Mouse (Mus musculus) telencephalon, adult 2 months (tissue): ENCODE data around the gene Tnfsf4.

ENCODE experiments used
- DNase-seq: peaks from one replicate; pipeline ENCODE4 v3.0.0-alpha.2; 2011; ENCODE audit warnings: low read depth, low spot score

Gene Tnfsf4

DNA sequence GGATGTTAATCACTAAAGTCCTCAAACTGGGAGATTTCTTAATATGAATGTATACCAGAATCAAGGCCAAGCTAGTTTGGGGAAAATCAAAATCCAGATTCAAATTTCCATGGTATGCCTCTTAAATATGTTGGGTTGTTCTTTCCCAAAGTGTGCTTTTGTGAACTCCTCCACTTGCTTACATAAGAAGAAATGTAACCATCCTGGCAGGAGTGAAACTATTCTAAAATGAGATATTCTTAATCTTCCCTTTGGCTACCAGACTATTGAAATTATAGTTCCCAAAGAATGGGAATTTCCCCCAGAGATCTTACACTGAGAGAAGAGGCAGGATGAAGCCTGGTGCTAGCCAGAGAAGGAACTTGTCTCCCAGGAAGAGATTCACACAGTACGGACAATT lies 57.0 kb downstream of the Tnfsf4 start:
- DNase-seq, result no peak

DNA sequence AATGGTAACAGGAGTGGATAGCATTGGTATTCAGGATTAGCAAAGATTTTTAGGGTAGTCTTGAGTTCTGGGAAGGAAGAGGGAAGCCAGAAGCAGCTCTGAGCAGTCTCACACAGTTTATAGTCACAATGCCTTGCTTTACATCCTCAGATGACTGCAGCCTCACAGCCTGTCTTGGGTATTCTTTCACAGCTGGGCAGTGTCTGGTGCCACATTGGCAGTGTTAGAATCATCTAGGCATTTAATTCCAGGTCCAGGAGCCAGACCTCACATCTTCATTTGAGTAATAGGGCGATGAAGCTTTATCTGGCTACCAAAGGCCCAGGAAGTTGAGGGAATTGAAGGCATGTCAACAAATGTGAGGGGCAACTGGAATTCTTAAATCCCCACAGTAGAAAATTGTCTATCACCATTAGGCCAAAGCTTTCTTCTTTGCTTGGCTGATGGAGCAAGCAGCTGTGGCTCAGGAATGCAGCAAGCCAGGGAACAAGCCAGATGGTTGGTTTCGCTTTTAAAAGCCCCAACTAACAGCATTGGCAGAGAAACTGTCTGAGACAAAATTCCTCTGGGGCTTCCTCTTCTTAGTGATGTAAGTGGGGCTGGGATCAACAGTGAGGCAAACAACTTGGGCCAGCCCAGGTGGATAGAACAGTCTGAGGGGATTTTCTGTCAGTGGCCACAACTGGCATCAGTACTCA lies 68.3 kb downstream of the Tnfsf4 start:
- DNase-seq, result peak; percentile 54
